Mouse (Mus musculus) kidney, embryonic 14.5 days (tissue): ENCODE results near the gene Ttll13. TPM values are rescaled to one million over a fixed set of nuclear protein-coding genes. Genes with fewer than 3 reads are reported as not detected.

Source experiments
- ATAC-seq: fragments of 200-750 bp; cut with Nextera tagmentation; 2 replicates; pipeline ENCODE4 v1.8.0; 2017; ENCODE audit warnings: moderate number of reproducible peaks, mild to moderate bottlenecking, moderate TSS enrichment, moderate library complexity; ENCODE audit not compliant: low FRiP score, low TSS enrichment
- H3K27ac ChIP-seq: fragments of 300-500 bp; sonication (generic); 2 replicates; pipeline ENCODE4 v1.5.1; 2014; ENCODE audit warnings: low read depth, mild to moderate bottlenecking, low read length, moderate library complexity, mixed read lengths
- H3K27me3 ChIP-seq: fragments of 300-500 bp; sonication (generic); 2 replicates; pipeline ENCODE4 v1.6.1; 2014; ENCODE audit warnings: mild to moderate bottlenecking, low read length; ENCODE audit not compliant: control insufficient read depth, insufficient read depth
- H3K36me3 ChIP-seq: fragments of 300-500 bp; sonication (generic); 2 replicates; pipeline ENCODE4 v1.6.1; 2014; ENCODE audit warnings: low read length, mixed read lengths; ENCODE audit not compliant: control insufficient read depth, insufficient read depth
- H3K4me1 ChIP-seq: fragments of 300-500 bp; sonication (generic); 2 replicates; pipeline ENCODE4 v1.6.1; 2014; ENCODE audit warnings: low read length, mixed read lengths; ENCODE audit not compliant: control insufficient read depth, insufficient read depth
- H3K4me2 ChIP-seq: fragments of 300-500 bp; sonication (generic); replicated peaks from 2 replicates; pipeline ENCODE4 v1.6.1; 2014; ENCODE audit warnings: low read depth, mild to moderate bottlenecking, low read length
- H3K4me3 ChIP-seq: fragments of 300-500 bp; sonication (generic); 2 replicates; pipeline ENCODE4 v1.5.1; 2014; ENCODE audit warnings: mild to moderate bottlenecking, low read length
- H3K9ac ChIP-seq: fragments of 300-500 bp; sonication (generic); 2 replicates; pipeline ENCODE4 v1.6.1; 2014; ENCODE audit warnings: low read depth, mild to moderate bottlenecking, low read length, moderate library complexity
- H3K9me3 ChIP-seq: fragments of 300-500 bp; sonication (generic); 2 replicates; pipeline ENCODE4 v1.6.1; 2016; ENCODE audit warnings: low read length; ENCODE audit not compliant: control insufficient read depth
- WGBS: fragments of 180-500 bp; shearing (Covaris S2); extraction: QIAGEN DNeasy Blood & Tissue Kit; methylation state at CpG from one replicate; pipeline ENCODE4 v1.1.7; 2014; 5-methylcytosine and 5-hydroxymethylcytosine counted together
- polyA plus RNA-seq: library from polyadenylated mRNA; unstranded; fragments of >200 nt; fragmentation: Nextera tagmentation; extraction: Ambion mirVana; gene quantifications from 2 replicates; pipeline ENCODE4 v1.2.1, GENCODE M21; 2014

Ttll13 gene
- 0.47 and 1.7 TPM in 2 replicates for polyA plus RNA-seq

- no peaks in the 10 kb centered on the region; the same call in 1 of the 2 replicates for H3K9me3 ChIP-seq
- peak; percentile 98 for ATAC-seq
- no peaks in the 10 kb centered on the region for H3K4me1 ChIP-seq
- peak within 1 kb of the TSS; percentile 62 for H3K9ac ChIP-seq
- under 1% methylated on average over 48 of the region's 48 CpGs for WGBS
- no peaks in the 10 kb centered on the region for H3K27me3 ChIP-seq
- H3K4me3 ChIP-seq: peak within 1 kb of the TSS; percentile 55
- no peaks in the 10 kb centered on the region for H3K36me3 ChIP-seq
- peak within 1 kb of the TSS; percentile 62 for H3K27ac ChIP-seq
- H3K4me2 ChIP-seq: peak within 1 kb of the TSS; percentile 55
Observed at GRCm38 (mm10) chr7:80246148-80246721, at the start of gene Ttll13. Ttll13 (plus strand) TSS chr7:80246376.

- no peak for ATAC-seq
- Histone ChIP-seq H3K4me2 (peak overlapping the region; percentile 85), H3K27ac (peak overlapping the region; percentile 95), H3K9me3 (no peaks in the 10 kb centered on the region), H3K36me3 (0 out of 2 replicates have a peak, but pooled peaks cover 2% of the 10 kb centered on the region), H3K27me3 (no peaks in the 10 kb centered on the region), H3K9ac (peak overlapping the region; percentile 76; the same call in 1 of the 2 replicates), H3K4me3 (peak overlapping the region; percentile 76; the same call in 1 of the 2 replicates), H3K4me1 (peaks cover 37% of the 10 kb centered on the region)
- 13% methylated on average over 4 of the region's 4 CpGs for whole genome bisulfite sequencing
Observed at GRCm38 (mm10) chr7:80197371-80197770, 48.8 kb upstream of the Ttll13 start.

GRCm38 (mm10) chr7:80197941-80198778, 48.0 kb upstream of the Ttll13 start:
- peak; percentile 94 for ATAC-seq
- Histone ChIP-seq H3K36me3 (0 out of 2 replicates have a peak, but pooled peaks cover 3% of the 10 kb centered on the region), H3K27me3 (no peaks in the 10 kb centered on the region), H3K4me1 (peaks cover 35% of the 10 kb centered on the region), H3K27ac (peak overlapping the region; percentile 95), H3K9ac (peak overlapping the region; percentile 76), H3K4me2 (peak overlapping the region; percentile 85), H3K4me3 (peak overlapping the region; percentile 76), H3K9me3 (no peaks in the 10 kb centered on the region)
- under 1% methylated on average over 69 of the region's 74 CpGs for WGBS

GRCm38 (mm10) chr7:80198863-80199262, 47.3 kb upstream of the Ttll13 start:
- peak overlapping the region; percentile 76 for H3K9ac ChIP-seq
- WGBS: under 1% methylated on average over 11 of the region's 11 CpGs
- H3K9me3 ChIP-seq: no peaks in the 10 kb centered on the region
- ATAC-seq: no peak
- H3K36me3 ChIP-seq: 0 out of 2 replicates have a peak, but pooled peaks cover 3% of the 10 kb centered on the region
- peaks cover 42% of the 10 kb centered on the region for H3K4me1 ChIP-seq
- peak overlapping the region; percentile 95 for H3K27ac ChIP-seq
- peak overlapping the region; percentile 76 for H3K4me3 ChIP-seq
- H3K27me3 ChIP-seq: no peaks in the 10 kb centered on the region
- H3K4me2 ChIP-seq: peak overlapping the region; percentile 85

GRCm38 (mm10) chr7:80199286-80199685, 46.9 kb upstream of the Ttll13 start:
- WGBS: 24% methylated on average over 6 of the region's 6 CpGs
- peak overlapping the region; percentile 76 for H3K9ac ChIP-seq
- H3K36me3 ChIP-seq: 0 out of 2 replicates have a peak, but pooled peaks cover 3% of the 10 kb centered on the region
- peak overlapping the region; percentile 95; the same call in 1 of the 2 replicates for H3K27ac ChIP-seq
- H3K4me3 ChIP-seq: peak overlapping the region; percentile 76
- ATAC-seq: no peak
- no peaks in the 10 kb centered on the region for H3K9me3 ChIP-seq
- H3K4me2 ChIP-seq: peak overlapping the region; percentile 85
- no peaks in the 10 kb centered on the region for H3K27me3 ChIP-seq
- H3K4me1 ChIP-seq: peaks cover 46% of the 10 kb centered on the region

- no peak for ATAC-seq
- 43% methylated on average over 11 of the region's 11 CpGs for WGBS
- H3K27ac ChIP-seq: no peak overlapping the region
- no peak overlapping the region for H3K9ac ChIP-seq
- H3K4me3 ChIP-seq: 0 out of 2 replicates have a peak overlapping the region, but pooled peaks have one; percentile 76
- H3K4me2 ChIP-seq: peak overlapping the region; percentile 85; the same call in 1 of the 2 replicates
- no peaks in the 10 kb centered on the region for H3K27me3 ChIP-seq
- no peaks in the 10 kb centered on the region for H3K9me3 ChIP-seq
- H3K4me1 ChIP-seq: peaks cover 47% of the 10 kb centered on the region
- 0 out of 2 replicates have a peak, but pooled peaks cover 3% of the 10 kb centered on the region for H3K36me3 ChIP-seq
Observed at GRCm38 (mm10) chr7:80199851-80200587, 46.2 kb upstream of the Ttll13 start.

- Histone ChIP-seq H3K36me3 (0 out of 2 replicates have a peak, but pooled peaks cover 3% of the 10 kb centered on the region), H3K27ac (no peak overlapping the region), H3K4me1 (peaks cover 50% of the 10 kb centered on the region), H3K9ac (no peak overlapping the region), H3K9me3 (no peaks in the 10 kb centered on the region), H3K4me2 (no peak overlapping the region), H3K27me3 (no peaks in the 10 kb centered on the region), H3K4me3 (no peak overlapping the region)
- 39% methylated on average over 6 of the region's 6 CpGs for WGBS
- no peak for ATAC-seq
Observed at GRCm38 (mm10) chr7:80200588-80200945, 45.6 kb upstream of the Ttll13 start.

GRCm38 (mm10) chr7:80200963-80201539, 45.1 kb upstream of the Ttll13 start:
- ATAC-seq: no peak
- Histone ChIP-seq H3K4me1 (peaks cover 51% of the 10 kb centered on the region), H3K4me2 (no peak overlapping the region)

More at GRCm38 (mm10) chr7:80200963-80201539, 45.1 kb upstream of the Ttll13 start:
- 63% methylated on average over 5 of the region's 5 CpGs for WGBS
- no peaks in the 10 kb centered on the region for H3K9me3 ChIP-seq
- H3K36me3 ChIP-seq: 0 out of 2 replicates have a peak, but pooled peaks cover 3% of the 10 kb centered on the region
- no peaks in the 10 kb centered on the region for H3K27me3 ChIP-seq
- no peak overlapping the region for H3K27ac ChIP-seq
- no peak overlapping the region for H3K4me3 ChIP-seq
- H3K9ac ChIP-seq: no peak overlapping the region
